Mouse (Mus musculus): ENCODE measurements around the gene Tex44. TPM values are rescaled to one million over a fixed set of nuclear protein-coding genes. Genes with fewer than 3 reads are reported as not detected.

Tex44 gene
- polyA plus RNA-seq (2012; ENCODE audit: low replicate concordance): not detected in 2 replicates

DNA sequence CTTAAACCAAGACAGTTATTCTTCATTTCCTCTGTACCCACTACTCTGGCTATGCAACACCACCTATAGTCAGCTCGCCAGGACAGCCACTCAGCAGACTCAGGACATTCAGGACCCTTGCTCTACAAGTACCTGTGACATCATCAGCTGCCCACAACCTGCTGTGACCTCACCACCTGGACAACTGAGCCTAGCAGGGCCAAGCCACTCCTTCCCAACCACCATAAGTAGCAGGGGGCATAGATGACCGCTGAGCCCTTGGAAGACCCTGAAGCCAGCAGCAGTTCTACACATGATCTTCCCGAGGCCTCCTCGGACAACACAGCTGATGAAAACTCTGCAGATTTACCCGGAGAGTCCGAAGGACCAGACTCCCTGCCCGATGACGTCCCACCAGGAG, at the start of gene Tex44, which contains the start of gene Nmur1:
TSS of gene Tex44 (plus strand) at position 202 of the 400 bp plus-strand sequence.
TSS of gene Nmur1 (minus strand) at position 101 of the 400 bp plus-strand sequence.

Other genes starting within 250 kb of the Tex44 start
- gene B3gnt7, start 123.5 kb upstream of the Tex44 start, polyA plus RNA-seq (2012; ENCODE audit: low replicate concordance): 3.4 and 4.4 TPM in 2 replicates
- gene Ncl, start 66.9 kb upstream of the Tex44 start, polyA plus RNA-seq (2012; ENCODE audit: low replicate concordance): 329 and 368 TPM in 2 replicates
- gene Nmur1, start 101 bp upstream of the Tex44 start, polyA plus RNA-seq (2012; ENCODE audit: low replicate concordance): 0.09 and 0.11 TPM in 2 replicates
- 1,171 and 4,924 TPM in 2 replicates for gene Ptma, start 100.4 kb downstream of the Tex44 start, polyA plus RNA-seq (2012; ENCODE audit: low replicate concordance)
- gene Pde6d, start 156.3 kb downstream of the Tex44 start, polyA plus RNA-seq (2012; ENCODE audit: low replicate concordance): 21.1 and 42.1 TPM in 2 replicates
- gene Cops7b, start 156.6 kb downstream of the Tex44 start, polyA plus RNA-seq (2012; ENCODE audit: low replicate concordance): 21.6 and 36.8 TPM in 2 replicates
- gene Nppc, start 244.2 kb downstream of the Tex44 start, polyA plus RNA-seq (2012; ENCODE audit: low replicate concordance): not detected in 2 replicates

Data from hematopoietic multipotent progenitor cell, adult 10-12 weeks (in vitro differentiated cells).